Mouse (Mus musculus) hindbrain, postnatal 0 days (tissue): Measurements from ENCODE around the gene Mdfic. TPM values are rescaled to one million over a fixed set of nuclear protein-coding genes. Genes with fewer than 3 reads are reported as not detected.

ENCODE experiments used
- ATAC-seq: fragments of 200-750 bp; cut with Nextera tagmentation; 2 replicates; pipeline ENCODE4 v1.8.0; 2017; ENCODE audit warnings: mild to moderate bottlenecking, moderate TSS enrichment, moderate library complexity
- DNase-seq: peaks from one replicate; pipeline ENCODE4 v3.0.0-alpha.2; 2015; ENCODE audit warnings: low spot score
- H3K27ac ChIP-seq: fragments of 300-500 bp; sonication (generic); 2 replicates; pipeline ENCODE4 v1.5.1; 2014; ENCODE audit warnings: mild to moderate bottlenecking
- H3K27me3 ChIP-seq: fragments of 300-500 bp; sonication (generic); 2 replicates; pipeline ENCODE4 v1.6.1; 2014; ENCODE audit warnings: low read length, mixed read lengths; ENCODE audit not compliant: insufficient read depth
- H3K36me3 ChIP-seq: fragments of 300-500 bp; sonication (generic); 2 replicates; pipeline ENCODE4 v1.6.1; 2014; ENCODE audit warnings: low read length, mixed read lengths; ENCODE audit not compliant: insufficient read depth
- H3K4me1 ChIP-seq: fragments of 300-500 bp; sonication (generic); 2 replicates; pipeline ENCODE4 v1.6.1; 2014; ENCODE audit warnings: antibody characterized with exemption, low read length, mixed read lengths; ENCODE audit not compliant: insufficient read depth
- H3K4me2 ChIP-seq: fragments of 300-500 bp; sonication (generic); 2 replicates; pipeline ENCODE4 v1.6.1; 2014; ENCODE audit warnings: low read depth, mild to moderate bottlenecking, low read length, moderate library complexity, mixed read lengths
- H3K4me3 ChIP-seq: fragments of 300-500 bp; sonication (generic); 2 replicates; pipeline ENCODE4 v1.5.1; 2014; ENCODE audit warnings: low read length
- H3K9ac ChIP-seq: fragments of 300-500 bp; sonication (generic); replicated peaks from 2 replicates; pipeline ENCODE4 v1.6.1; 2014; ENCODE audit warnings: mild to moderate bottlenecking, low read length, moderate library complexity, mixed read lengths
- H3K9me3 ChIP-seq: fragments of 300-500 bp; sonication (generic); 2 replicates; pipeline ENCODE4 v1.6.1; 2016; ENCODE audit warnings: low read length, mixed read lengths
- CTCF ChIP-seq: IDR thresholded peaks from 2 replicates; pipeline ENCODE4 v1.5.1; 2016; ENCODE audit warnings: antibody characterized with exemption, control low read depth, low read depth
- WGBS: fragments of 180-500 bp; shearing (Covaris S2); extraction: QIAGEN DNeasy Blood & Tissue Kit; methylation state at CpG from one replicate; pipeline ENCODE4 v1.1.7; 2014; 5-methylcytosine and 5-hydroxymethylcytosine counted together
- polyA plus RNA-seq: library from polyadenylated mRNA; unstranded; fragments of >200 nt; fragmentation: Nextera tagmentation; extraction: Ambion mirVana; gene quantifications from 2 replicates; pipeline ENCODE4 v1.2.1, GENCODE M21; 2015
- total RNA-seq: library from RNA; depleted of rRNA; stranded (reverse); fragments of >200 nt; gene quantifications from 2 replicates; pipeline ENCODE4 v1.2.3, GENCODE M21; 2014

The Mdfic gene
- total and polyA plus RNA-seq, 2 experiments from 2014 or later: 0.81 to 4.2 TPM

- TF ChIP-seq CTCF: no peak
- DNase-seq: no peak
- H3K27ac ChIP-seq: no peak overlapping the region
- WGBS: 100% methylated on average over 2 of the region's 2 CpGs
- H3K4me2 ChIP-seq: no peak overlapping the region
- no peak for ATAC-seq
- H3K4me1 ChIP-seq: no peaks in the 10 kb centered on the region
- H3K9me3 ChIP-seq: no peaks in the 10 kb centered on the region
- H3K27me3 ChIP-seq: no peaks in the 10 kb centered on the region
- H3K4me3 ChIP-seq: no peak overlapping the region
- H3K36me3 ChIP-seq: no peaks in the 10 kb centered on the region
- H3K9ac ChIP-seq: no peak overlapping the region
These were observed 28.5 kb downstream of the Mdfic start for GRCm38 (mm10) chr6:15748943-15749342.

DNA sequence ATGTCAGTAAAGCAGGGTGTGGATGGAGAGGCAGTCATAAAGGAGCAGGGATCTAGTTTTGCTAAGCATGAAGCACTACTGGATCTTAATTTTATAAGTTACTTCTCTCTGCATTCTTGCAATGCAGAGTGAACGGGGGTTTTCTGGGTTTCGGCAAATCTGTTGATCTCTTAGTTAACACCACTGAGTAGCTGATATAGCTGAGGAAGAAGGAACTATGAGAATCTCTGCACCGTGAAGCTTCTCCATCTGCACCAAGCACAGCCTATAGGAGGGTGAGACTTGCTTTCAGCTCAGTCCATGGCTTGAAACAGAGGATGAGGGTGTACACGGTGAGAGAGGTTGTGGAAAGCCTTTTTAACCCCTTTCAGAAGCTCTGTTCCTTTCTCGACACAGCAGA, 29.6 kb downstream of the Mdfic start:
- H3K4me2 ChIP-seq: no peak overlapping the region
- H3K9me3 ChIP-seq: no peaks in the 10 kb centered on the region
- no peak for DNase-seq
- TF ChIP-seq CTCF: no peak
- no peaks in the 10 kb centered on the region for H3K36me3 ChIP-seq
- H3K4me1 ChIP-seq: no peaks in the 10 kb centered on the region
- ATAC-seq: no peak
- H3K27me3 ChIP-seq: no peaks in the 10 kb centered on the region
- no peak overlapping the region for H3K27ac ChIP-seq
- no peak overlapping the region for H3K4me3 ChIP-seq
- H3K9ac ChIP-seq: no peak overlapping the region
- 76% methylated on average over 5 of the region's 5 CpGs for WGBS

- Histone ChIP-seq H3K27me3 (no peaks in the 10 kb centered on the region), H3K9ac (no peak overlapping the region), H3K36me3 (no peaks in the 10 kb centered on the region), H3K4me2 (no peak overlapping the region), H3K4me1 (no peaks in the 10 kb centered on the region), H3K27ac (no peak overlapping the region), H3K9me3 (no peaks in the 10 kb centered on the region), H3K4me3 (no peak overlapping the region)
- no peak for TF ChIP-seq CTCF
- ATAC-seq (no peak), DNase-seq (no peak)
- 98% methylated on average over 2 of the region's 2 CpGs for WGBS
These were observed 30.9 kb downstream of the Mdfic start for GRCm38 (mm10) chr6:15751375-15751774.

- no peak overlapping the region for H3K4me2 ChIP-seq
- H3K27ac ChIP-seq: no peak overlapping the region
- no peaks in the 10 kb centered on the region for H3K27me3 ChIP-seq
- H3K4me1 ChIP-seq: no peaks in the 10 kb centered on the region
- WGBS: 92% methylated on average over 5 of the region's 5 CpGs
- H3K9ac ChIP-seq: no peak overlapping the region
- no peak overlapping the region for H3K4me3 ChIP-seq
- ATAC-seq: no peak
- no peak for TF ChIP-seq CTCF
- no peaks in the 10 kb centered on the region for H3K36me3 ChIP-seq
- no peaks in the 10 kb centered on the region for H3K9me3 ChIP-seq
- DNase-seq: no peak
These were observed 31.7 kb downstream of the Mdfic start for GRCm38 (mm10) chr6:15752160-15752559.

DNA sequence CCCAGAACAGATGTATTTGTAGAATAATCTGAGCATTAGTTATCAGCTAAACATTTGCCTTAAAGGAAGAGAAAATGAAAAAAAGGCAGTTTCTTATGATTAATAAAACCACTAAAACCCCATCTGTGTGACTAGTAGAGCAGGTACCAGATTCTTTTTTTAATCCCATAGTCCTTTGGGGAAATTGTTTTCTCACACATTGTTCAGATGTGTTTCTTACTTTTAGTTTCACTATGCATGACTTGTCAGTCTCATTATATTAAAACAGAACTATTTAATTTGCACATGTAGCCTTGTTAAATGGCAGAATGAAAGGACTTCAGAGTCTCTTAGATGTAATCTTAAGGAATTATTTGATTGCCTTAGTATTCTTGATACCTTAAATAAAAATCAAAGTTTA, 32.7 kb downstream of the Mdfic start:
- H3K4me2 ChIP-seq: no peak overlapping the region
- H3K27me3 ChIP-seq: no peaks in the 10 kb centered on the region
- H3K9ac ChIP-seq: no peak overlapping the region
- H3K36me3 ChIP-seq: no peaks in the 10 kb centered on the region
- ATAC-seq (no peak), DNase-seq (no peak)
- H3K4me1 ChIP-seq: no peaks in the 10 kb centered on the region
- H3K9me3 ChIP-seq: no peaks in the 10 kb centered on the region
- H3K27ac ChIP-seq: no peak overlapping the region
- no peak for TF ChIP-seq CTCF
- no peak overlapping the region for H3K4me3 ChIP-seq

- no peak for TF ChIP-seq CTCF
- H3K27ac ChIP-seq: no peak overlapping the region
- DNase-seq: no peak
- no peak overlapping the region for H3K9ac ChIP-seq
- ATAC-seq: no peak
- no peak overlapping the region for H3K4me3 ChIP-seq
- H3K4me2 ChIP-seq: no peak overlapping the region
- no peaks in the 10 kb centered on the region for H3K9me3 ChIP-seq
- no peaks in the 10 kb centered on the region for H3K36me3 ChIP-seq
- H3K4me1 ChIP-seq: no peaks in the 10 kb centered on the region
- WGBS: 76% methylated on average over 3 of the region's 3 CpGs
- H3K27me3 ChIP-seq: no peaks in the 10 kb centered on the region
These were observed 37.9 kb downstream of the Mdfic start for GRCm38 (mm10) chr6:15758394-15758793.

DNA sequence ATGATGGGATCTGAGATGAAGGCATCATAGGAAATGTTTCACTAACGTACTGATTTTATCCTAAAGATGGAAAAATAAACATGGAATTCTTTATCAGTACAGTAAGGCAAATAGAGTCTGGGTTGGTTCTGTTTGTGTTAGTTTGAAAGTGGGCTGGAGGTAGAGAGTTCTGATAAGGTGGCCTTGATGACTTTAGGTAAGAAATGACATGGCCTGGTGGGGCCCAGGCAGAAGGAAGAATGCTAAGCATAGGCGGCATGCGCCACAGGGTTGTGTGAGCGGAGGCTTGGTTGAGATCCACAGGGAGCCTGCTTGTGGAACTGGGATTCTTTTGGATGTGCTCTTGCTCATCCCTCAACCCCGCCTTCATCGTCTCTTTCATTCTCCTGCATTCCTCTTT, 40.3 kb downstream of the Mdfic start:
- no peaks in the 10 kb centered on the region for H3K36me3 ChIP-seq
- H3K9me3 ChIP-seq: no peaks in the 10 kb centered on the region
- WGBS: 53% methylated on average over 6 of the region's 6 CpGs
- ATAC-seq: no peak
- H3K4me2 ChIP-seq: 0 out of 2 replicates have a peak overlapping the region, but pooled peaks have one; percentile 0
- H3K4me3 ChIP-seq: no peak overlapping the region
- H3K27ac ChIP-seq: no peak overlapping the region
- no peak for DNase-seq
- no peak overlapping the region for H3K9ac ChIP-seq
- no peaks in the 10 kb centered on the region for H3K4me1 ChIP-seq
- TF ChIP-seq CTCF: no peak
- no peaks in the 10 kb centered on the region for H3K27me3 ChIP-seq
